Mouse (Mus musculus): ENCODE measurements around the gene Pdgfb.

The Pdgfb gene

GRCm38 (mm10) chr15:80034366-80034765, 19.6 kb upstream of the Pdgfb start:
- DNase-seq = no peak

- no peak for DNase-seq
These were observed 16.4 kb upstream of the Pdgfb start for GRCm38 (mm10) chr15:80031133-80031532.

GRCm38 (mm10) chr15:80030399-80030798, 15.6 kb upstream of the Pdgfb start:
- no peak for DNase-seq

- DNase-seq = no peak
These were observed 14.1 kb upstream of the Pdgfb start for GRCm38 (mm10) chr15:80028862-80029261.

GRCm38 (mm10) chr15:80026689-80027353, 12.0 kb upstream of the Pdgfb start:
- DNase-seq = no peak

- DNase-seq = no peak
These were observed 11.3 kb upstream of the Pdgfb start for GRCm38 (mm10) chr15:80026061-80026460.

GRCm38 (mm10) chr15:80025615-80026014, 10.8 kb upstream of the Pdgfb start:
- DNase-seq = no peak

- DNase-seq = no peak
These were observed 9.8 kb upstream of the Pdgfb start for GRCm38 (mm10) chr15:80024331-80025313.

- no peak for DNase-seq
These were observed 5.7 kb upstream of the Pdgfb start for GRCm38 (mm10) chr15:80020516-80020915.

- DNase-seq = no peak
These were observed 4.8 kb upstream of the Pdgfb start for GRCm38 (mm10) chr15:80019625-80020024.

GRCm38 (mm10) chr15:80019220-80019619, 4.4 kb upstream of the Pdgfb start:
- DNase-seq = no peak

- DNase-seq = no peak
These were observed 2.0 kb upstream of the Pdgfb start for GRCm38 (mm10) chr15:80016563-80017301.

GRCm38 (mm10) chr15:80015211-80015952, 605 bp upstream of the Pdgfb start:
- DNase-seq = no peak

GRCm38 (mm10) chr15:80014031-80014320, 801 bp downstream of the Pdgfb start:
- no peak for DNase-seq

GRCm38 (mm10) chr15:80013256-80014030, 1.3 kb downstream of the Pdgfb start:
- no peak for DNase-seq

- peak; percentile 89 to 94 for DNase-seq
These were observed 2.1 kb downstream of the Pdgfb start for GRCm38 (mm10) chr15:80012527-80013201.

GRCm38 (mm10) chr15:80011778-80012526, 2.8 kb downstream of the Pdgfb start:
- DNase-seq = peak; percentile 33 to 58

- DNase-seq = no peak
These were observed 3.6 kb downstream of the Pdgfb start for GRCm38 (mm10) chr15:80011194-80011593.

GRCm38 (mm10) chr15:80010182-80010558, 4.6 kb downstream of the Pdgfb start:
- DNase-seq = peak; percentile 56 to 69

- DNase-seq = peak; percentile 59 to 72
These were observed 5.2 kb downstream of the Pdgfb start for GRCm38 (mm10) chr15:80009421-80010181.
